Mouse (Mus musculus): ENCODE results near the gene Tmem59. TPM values are rescaled to one million over a fixed set of nuclear protein-coding genes. Genes with fewer than 3 reads are reported as not detected.

Gene Tmem59
- total and polyA plus RNA-seq, 3 experiments: 55.8 to 78.9 TPM; not detected in 1

- no peaks in the 10 kb centered on the region for H3K27me3 ChIP-seq (ENCODE audit: control insufficient read depth in 1 of 2, insufficient read depth in 2 of 2, low read length in 2 of 2)
- H3K4me1 ChIP-seq (ENCODE audit: control insufficient read depth in 1 of 2, insufficient read depth in 2 of 2, low read length in 2 of 2): peaks cover 2 to 12% of the 10 kb centered on the region in 2 experiments
- H3K4me3 ChIP-seq (ENCODE audit: control insufficient read depth in 1 of 2, insufficient read depth in 1 of 2, low read depth in 2 of 2, low read length in 2 of 2): no peak overlapping the region
- no peak overlapping the region for H3K27ac ChIP-seq (ENCODE audit: control insufficient read depth, low read depth, low read length)
- peaks cover 14 to 41% of the 10 kb centered on the region in 2 experiments for H3K36me3 ChIP-seq (ENCODE audit: control insufficient read depth in 1 of 2, insufficient read depth in 2 of 2, low read length in 2 of 2)
- DNase-seq (ENCODE audit: low read depth, low spot score): no peak
- no peaks in the 10 kb centered on the region for H3K9me3 ChIP-seq (replicated peaks; ENCODE audit: insufficient read depth, low read length)
- TF ChIP-seq GATA1 (IDR thresholded peaks at IDR 0.05; ENCODE audit: low read depth, low read length): no peak
- H3K79me2 ChIP-seq (ENCODE audit: control insufficient read depth, insufficient read depth, low read length, poor library complexity): peaks cover 20% of the 10 kb centered on the region
- H3K9ac ChIP-seq (ENCODE audit: control insufficient read depth, low read depth, low read length, poor library complexity, severe bottlenecking): no peak overlapping the region
These were observed 7.5 kb downstream of the Tmem59 start for GRCm38 (mm10) chr4:107185703-107186102.

GRCm38 (mm10) chr4:107193841-107194240 is 15.6 kb downstream of the Tmem59 start:
- H3K36me3 ChIP-seq (ENCODE audit: control insufficient read depth in 1 of 2, insufficient read depth in 2 of 2, low read length in 2 of 2): peaks cover 0 to 52% of the 10 kb centered on the region in 2 experiments; a peak in 3 of 4 replicates
- no peaks in the 10 kb centered on the region for H3K27me3 ChIP-seq (ENCODE audit: control insufficient read depth in 1 of 2, insufficient read depth in 2 of 2, low read length in 2 of 2)
- no peak overlapping the region for H3K9ac ChIP-seq (ENCODE audit: control insufficient read depth, low read depth, low read length, poor library complexity, severe bottlenecking)
- no peaks in the 10 kb centered on the region for H3K4me1 ChIP-seq (ENCODE audit: control insufficient read depth in 1 of 2, insufficient read depth in 2 of 2, low read length in 2 of 2)
- no peaks in the 10 kb centered on the region for H3K9me3 ChIP-seq (replicated peaks; ENCODE audit: insufficient read depth, low read length)
- H3K27ac ChIP-seq (ENCODE audit: control insufficient read depth, low read depth, low read length): no peak overlapping the region
- no peaks in the 10 kb centered on the region for H3K79me2 ChIP-seq (ENCODE audit: control insufficient read depth, insufficient read depth, low read length, poor library complexity)
- no peak for DNase-seq (ENCODE audit: low read depth, low spot score)
- TF ChIP-seq ZMIZ1 (IDR thresholded peaks at IDR 0.05; ENCODE audit: low read depth, low read length) (no peak), ZKSCAN1 (IDR thresholded peaks at IDR 0.05; ENCODE audit: low read depth, low read length) (peak; percentile 79), MYB (IDR thresholded peaks at IDR 0.05; ENCODE audit: low read depth, low read length) (no peak), RAD21 (IDR thresholded peaks at IDR 0.05; ENCODE audit: low read depth, low read length) (no peak), EP300 (IDR thresholded peaks at IDR 0.05; ENCODE audit: low read depth in 1 of 2, low read length in 2 of 2) (no peak)
- no peak overlapping the region for H3K4me3 ChIP-seq (ENCODE audit: control insufficient read depth in 1 of 2, insufficient read depth in 1 of 2, low read depth in 2 of 2, low read length in 2 of 2)

- Histone ChIP-seq H3K36me3 (ENCODE audit: control insufficient read depth in 1 of 2, insufficient read depth in 2 of 2, low read length in 2 of 2) (peaks cover 0 to 48% of the 10 kb centered on the region in 2 experiments; a peak in 3 of 4 replicates), H3K4me1 (ENCODE audit: control insufficient read depth in 1 of 2, insufficient read depth in 2 of 2, low read length in 2 of 2) (no peaks in the 10 kb centered on the region), H3K27me3 (ENCODE audit: control insufficient read depth in 1 of 2, insufficient read depth in 2 of 2, low read length in 2 of 2) (no peaks in the 10 kb centered on the region), H3K9me3 (replicated peaks; ENCODE audit: insufficient read depth, low read length) (no peaks in the 10 kb centered on the region), H3K4me3 (ENCODE audit: control insufficient read depth in 1 of 2, insufficient read depth in 1 of 2, low read depth in 2 of 2, low read length in 2 of 2) (no peak overlapping the region), H3K79me2 (ENCODE audit: control insufficient read depth, insufficient read depth, low read length, poor library complexity) (no peaks in the 10 kb centered on the region), H3K9ac (ENCODE audit: control insufficient read depth, low read depth, low read length, poor library complexity, severe bottlenecking) (no peak overlapping the region), H3K27ac (ENCODE audit: control insufficient read depth, low read depth, low read length) (no peak overlapping the region)
- no peak for DNase-seq (ENCODE audit: low read depth, low spot score)
- no peak for TF ChIP-seq NRF1 (IDR thresholded peaks at IDR 0.05; ENCODE audit: insufficient read depth, low read depth, low read length, poor library complexity, severe bottlenecking)
- TF ChIP-seq MYC (IDR thresholded peaks at IDR 0.05; ENCODE audit: low read depth, low read length): no peak
- TF ChIP-seq GATA1 (IDR thresholded peaks at IDR 0.05; ENCODE audit: low read depth, low read length): no peak
- TF ChIP-seq EP300 (IDR thresholded peaks at IDR 0.05; ENCODE audit: low read depth in 1 of 2, low read length in 2 of 2): no peak
- no peak for TF ChIP-seq SMC3 (IDR thresholded peaks at IDR 0.05; ENCODE audit: low read depth, low read length)
- no peak for TF ChIP-seq BHLHE40 (IDR thresholded peaks at IDR 0.05; ENCODE audit: borderline replicate concordance, low read depth, low read length)
- TF ChIP-seq USF1 (IDR thresholded peaks at IDR 0.05; ENCODE audit: low read depth, low read length): no peak
- TF ChIP-seq TBP (IDR thresholded peaks at IDR 0.05; ENCODE audit: low read depth, low read length): no peak
- TF ChIP-seq E2F4 (IDR thresholded peaks at IDR 0.05; ENCODE audit: borderline replicate concordance, low read depth, low read length): no peak
- no peak for TF ChIP-seq SIN3A (IDR thresholded peaks at IDR 0.05; ENCODE audit: low read length)
- no peak for TF ChIP-seq TCF12 (IDR thresholded peaks at IDR 0.05; ENCODE audit: low read depth, low read length)
- TF ChIP-seq UBTF (IDR thresholded peaks at IDR 0.05; ENCODE audit: borderline replicate concordance, insufficient read depth, low read depth, low read length): no peak
- no peak for TF ChIP-seq ZC3H11A (IDR thresholded peaks at IDR 0.05; ENCODE audit: low read depth, low read length)
- no peak for TF ChIP-seq JUND (IDR thresholded peaks at IDR 0.05; ENCODE audit: low read depth, low read length)
- TF ChIP-seq MAFK (IDR thresholded peaks at IDR 0.05; ENCODE audit: borderline replicate concordance, low read depth, low read length): no peak
- no peak for TF ChIP-seq USF2 (IDR thresholded peaks at IDR 0.05; ENCODE audit: borderline replicate concordance in 1 of 2, insufficient read depth in 1 of 2, low read depth in 1 of 2, low read length in 2 of 2)
- TF ChIP-seq HCFC1 (IDR thresholded peaks at IDR 0.05; ENCODE audit: low read depth, low read length): no peak
These were observed 18.3 kb downstream of the Tmem59 start for GRCm38 (mm10) chr4:107196454-107196853.

Data from MEL (cell line).